Mouse (Mus musculus) bone marrow, adult 2 months (tissue): ENCODE results near the gene Cdx4.

Experiments used
- CTCF ChIP-seq: fragments of 200-500 bp; IDR thresholded peaks from 2 replicates; pipeline ENCODE4 v1.5.1; 2011; ENCODE audit warnings: low read length, control low read depth; ENCODE audit not compliant: control insufficient read depth, insufficient read depth
- POLR2A ChIP-seq: fragments of 200-500 bp; IDR thresholded peaks from 2 replicates; pipeline ENCODE4 v1.6.1; 2011; ENCODE audit warnings: low read depth, mild to moderate bottlenecking, control low read depth, low read length, borderline replicate concordance; ENCODE audit not compliant: control insufficient read depth

DNA sequence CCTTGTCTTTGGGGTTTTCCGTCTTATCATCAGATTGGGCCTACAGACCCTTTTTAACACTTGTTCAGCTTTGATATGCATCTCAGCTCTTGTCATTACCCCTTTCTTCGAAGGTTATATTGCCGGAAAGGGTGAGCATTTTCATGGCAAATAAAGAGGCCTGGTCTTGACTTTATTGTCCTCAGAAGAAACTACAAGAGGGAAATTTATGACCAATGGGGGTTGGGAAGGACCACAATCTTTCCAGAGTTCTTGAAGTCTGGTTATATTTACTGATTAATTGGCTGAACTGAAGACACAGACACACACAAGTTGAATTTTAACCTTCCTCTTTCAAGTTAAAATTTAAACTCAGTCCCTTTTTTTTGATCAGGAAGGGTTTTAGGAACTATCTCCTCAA lies 4.7 kb downstream of the Cdx4 start:
- TF ChIP-seq CTCF (no peak), POLR2A (no peak)
